Mouse (Mus musculus): Measurements from ENCODE around the gene Mrpl39. TPM values are rescaled to one million over a fixed set of nuclear protein-coding genes. Genes with fewer than 3 reads are reported as not detected.
A peak's percentile ranks its signal among the peaks of the same experiment; 100 is the strongest.

Gene Mrpl39
- polyA plus RNA-seq, 1 experiment from 2014 or later: 51.4 TPM

- H3K9ac ChIP-seq (ENCODE audit: low read depth, low read length): no peak overlapping the region
- H3K36me3 ChIP-seq (ENCODE audit: control insufficient read depth, insufficient read depth, low read length): no peaks in the 10 kb centered on the region
- peaks cover 13% of the 10 kb centered on the region; the same call in 1 of the 2 replicates for H3K27me3 ChIP-seq (ENCODE audit: control insufficient read depth, insufficient read depth, low read length)
- H3K4me3 ChIP-seq (ENCODE audit: low read depth, low read length): no peak overlapping the region
- no peaks in the 10 kb centered on the region for H3K4me1 ChIP-seq (ENCODE audit: control insufficient read depth, insufficient read depth, low read length)
- no peak overlapping the region for H3K27ac ChIP-seq (ENCODE audit: low read depth, low read length)
- H3K4me2 ChIP-seq: no peak overlapping the region
- 80% methylated on average over 6 of the region's 6 CpGs for WGBS (ENCODE audit: insufficient replicate concordance)
- H3K9me3 ChIP-seq (replicated peaks; ENCODE audit: control insufficient read depth, low read length): no peaks in the 10 kb centered on the region
- ATAC-seq (replicated peaks; ENCODE audit: insufficient number of reproducible peaks, low FRiP score, low TSS enrichment): no peak
Observed at GRCm38 (mm10) chr16:84706571-84706970, 29.0 kb downstream of the Mrpl39 start.

- H3K9ac ChIP-seq (ENCODE audit: low read depth, low read length): no peak overlapping the region
- 49% methylated on average over 5 of the region's 5 CpGs for WGBS (ENCODE audit: insufficient replicate concordance)
- H3K27ac ChIP-seq (ENCODE audit: low read depth, low read length): no peak overlapping the region
- no peak overlapping the region for H3K4me2 ChIP-seq
- H3K36me3 ChIP-seq (ENCODE audit: control insufficient read depth, insufficient read depth, low read length): no peaks in the 10 kb centered on the region
- H3K27me3 ChIP-seq (ENCODE audit: control insufficient read depth, insufficient read depth, low read length): peaks cover 13% of the 10 kb centered on the region; the same call in 1 of the 2 replicates
- ATAC-seq (replicated peaks; ENCODE audit: insufficient number of reproducible peaks, low FRiP score, low TSS enrichment): no peak
- H3K9me3 ChIP-seq (replicated peaks; ENCODE audit: control insufficient read depth, low read length): no peaks in the 10 kb centered on the region
- H3K4me1 ChIP-seq (ENCODE audit: control insufficient read depth, insufficient read depth, low read length): no peaks in the 10 kb centered on the region
- H3K4me3 ChIP-seq (ENCODE audit: low read depth, low read length): no peak overlapping the region
Observed at GRCm38 (mm10) chr16:84705507-84705906, 30.0 kb downstream of the Mrpl39 start.

- Histone ChIP-seq H3K4me1 (ENCODE audit: control insufficient read depth, insufficient read depth, low read length) (no peaks in the 10 kb centered on the region), H3K4me2 (no peak overlapping the region), H3K9ac (ENCODE audit: low read depth, low read length) (no peak overlapping the region), H3K9me3 (replicated peaks; ENCODE audit: control insufficient read depth, low read length) (no peaks in the 10 kb centered on the region), H3K27ac (ENCODE audit: low read depth, low read length) (no peak overlapping the region), H3K4me3 (ENCODE audit: low read depth, low read length) (no peak overlapping the region), H3K27me3 (ENCODE audit: control insufficient read depth, insufficient read depth, low read length) (peaks cover 13% of the 10 kb centered on the region; the same call in 1 of the 2 replicates), H3K36me3 (ENCODE audit: control insufficient read depth, insufficient read depth, low read length) (no peaks in the 10 kb centered on the region)
- WGBS (ENCODE audit: insufficient replicate concordance): 49% methylated on average over 8 of the region's 8 CpGs
- no peak for ATAC-seq (replicated peaks; ENCODE audit: insufficient number of reproducible peaks, low FRiP score, low TSS enrichment)
Observed at GRCm38 (mm10) chr16:84704661-84705240, 30.8 kb downstream of the Mrpl39 start.

- Histone ChIP-seq H3K27ac (ENCODE audit: low read depth, low read length) (no peak overlapping the region), H3K9me3 (replicated peaks; ENCODE audit: control insufficient read depth, low read length) (no peaks in the 10 kb centered on the region), H3K36me3 (ENCODE audit: control insufficient read depth, insufficient read depth, low read length) (no peaks in the 10 kb centered on the region), H3K27me3 (ENCODE audit: control insufficient read depth, insufficient read depth, low read length) (peaks cover 13% of the 10 kb centered on the region; the same call in 1 of the 2 replicates), H3K4me2 (peak overlapping the region; percentile 99), H3K4me3 (ENCODE audit: low read depth, low read length) (peak overlapping the region; percentile 67), H3K4me1 (ENCODE audit: control insufficient read depth, insufficient read depth, low read length) (no peaks in the 10 kb centered on the region), H3K9ac (ENCODE audit: low read depth, low read length) (no peak overlapping the region; the same call in 1 of the 2 replicates)
- ATAC-seq (replicated peaks; ENCODE audit: insufficient number of reproducible peaks, low FRiP score, low TSS enrichment): no peak
- 65% methylated on average over 13 of the region's 13 CpGs for WGBS (ENCODE audit: insufficient replicate concordance)
Observed at GRCm38 (mm10) chr16:84703769-84704660, 31.5 kb downstream of the Mrpl39 start.

- WGBS (ENCODE audit: insufficient replicate concordance): 1% methylated on average over 46 of the region's 55 CpGs
- Histone ChIP-seq H3K9ac (ENCODE audit: low read depth, low read length) (peak overlapping the region; percentile 66), H3K4me3 (ENCODE audit: low read depth, low read length) (peak overlapping the region; percentile 67), H3K27me3 (ENCODE audit: control insufficient read depth, insufficient read depth, low read length) (peaks cover 13% of the 10 kb centered on the region; the same call in 1 of the 2 replicates), H3K4me2 (peak overlapping the region; percentile 99), H3K36me3 (ENCODE audit: control insufficient read depth, insufficient read depth, low read length) (no peaks in the 10 kb centered on the region), H3K27ac (ENCODE audit: low read depth, low read length) (no peak overlapping the region), H3K9me3 (replicated peaks; ENCODE audit: control insufficient read depth, low read length) (no peaks in the 10 kb centered on the region), H3K4me1 (ENCODE audit: control insufficient read depth, insufficient read depth, low read length) (no peaks in the 10 kb centered on the region)
- peak; percentile 66; the same call in 1 of the 2 replicates for ATAC-seq (replicated peaks; ENCODE audit: insufficient number of reproducible peaks, low FRiP score, low TSS enrichment)
Observed at GRCm38 (mm10) chr16:84703129-84703768, 32.3 kb downstream of the Mrpl39 start.

GRCm38 (mm10) chr16:84702230-84703128 is 33.1 kb downstream of the Mrpl39 start:
- Histone ChIP-seq H3K9me3 (replicated peaks; ENCODE audit: control insufficient read depth, low read length) (no peaks in the 10 kb centered on the region), H3K27ac (ENCODE audit: low read depth, low read length) (no peak overlapping the region), H3K36me3 (ENCODE audit: control insufficient read depth, insufficient read depth, low read length) (no peaks in the 10 kb centered on the region), H3K4me3 (ENCODE audit: low read depth, low read length) (peak overlapping the region; percentile 67), H3K27me3 (ENCODE audit: control insufficient read depth, insufficient read depth, low read length) (peaks cover 13% of the 10 kb centered on the region; the same call in 1 of the 2 replicates), H3K9ac (ENCODE audit: low read depth, low read length) (peak overlapping the region; percentile 66), H3K4me1 (ENCODE audit: control insufficient read depth, insufficient read depth, low read length) (no peaks in the 10 kb centered on the region), H3K4me2 (peak overlapping the region; percentile 99)
- 10% methylated on average over 39 of the region's 39 CpGs for WGBS (ENCODE audit: insufficient replicate concordance)
- ATAC-seq (replicated peaks; ENCODE audit: insufficient number of reproducible peaks, low FRiP score, low TSS enrichment): 0 out of 2 replicates have a peak, but pooled peaks have one; percentile 62

GRCm38 (mm10) chr16:84701041-84701440 is 34.5 kb downstream of the Mrpl39 start:
- Histone ChIP-seq H3K9ac (ENCODE audit: low read depth, low read length) (no peak overlapping the region), H3K4me3 (ENCODE audit: low read depth, low read length) (no peak overlapping the region), H3K27ac (ENCODE audit: low read depth, low read length) (no peak overlapping the region), H3K36me3 (ENCODE audit: control insufficient read depth, insufficient read depth, low read length) (no peaks in the 10 kb centered on the region), H3K9me3 (replicated peaks; ENCODE audit: control insufficient read depth, low read length) (no peaks in the 10 kb centered on the region), H3K27me3 (ENCODE audit: control insufficient read depth, insufficient read depth, low read length) (peaks cover 13% of the 10 kb centered on the region; the same call in 1 of the 2 replicates), H3K4me2 (no peak overlapping the region), H3K4me1 (ENCODE audit: control insufficient read depth, insufficient read depth, low read length) (no peaks in the 10 kb centered on the region)
- ATAC-seq (replicated peaks; ENCODE audit: insufficient number of reproducible peaks, low FRiP score, low TSS enrichment): no peak
- 80% methylated on average over 5 of the region's 5 CpGs for WGBS (ENCODE audit: insufficient replicate concordance)

- H3K27ac ChIP-seq (ENCODE audit: low read depth, low read length): no peak overlapping the region
- H3K4me1 ChIP-seq (ENCODE audit: control insufficient read depth, insufficient read depth, low read length): no peaks in the 10 kb centered on the region
- ATAC-seq (replicated peaks; ENCODE audit: insufficient number of reproducible peaks, low FRiP score, low TSS enrichment): no peak
- no peaks in the 10 kb centered on the region for H3K9me3 ChIP-seq (replicated peaks; ENCODE audit: control insufficient read depth, low read length)
- no peak overlapping the region for H3K4me3 ChIP-seq (ENCODE audit: low read depth, low read length)
- no peak overlapping the region for H3K9ac ChIP-seq (ENCODE audit: low read depth, low read length)
- H3K27me3 ChIP-seq (ENCODE audit: control insufficient read depth, insufficient read depth, low read length): peaks cover 3% of the 10 kb centered on the region; the same call in 1 of the 2 replicates
- no peaks in the 10 kb centered on the region for H3K36me3 ChIP-seq (ENCODE audit: control insufficient read depth, insufficient read depth, low read length)
- H3K4me2 ChIP-seq: no peak overlapping the region
- 43% methylated on average over 6 of the region's 6 CpGs for whole genome bisulfite sequencing (ENCODE audit: insufficient replicate concordance)
Observed at GRCm38 (mm10) chr16:84698708-84699107, 36.8 kb downstream of the Mrpl39 start.

All from heart, embryonic 11.5 days (tissue).